Comparison of ENCODE assay signal across 9 mouse cellular contexts in the genomic region with DNA sequence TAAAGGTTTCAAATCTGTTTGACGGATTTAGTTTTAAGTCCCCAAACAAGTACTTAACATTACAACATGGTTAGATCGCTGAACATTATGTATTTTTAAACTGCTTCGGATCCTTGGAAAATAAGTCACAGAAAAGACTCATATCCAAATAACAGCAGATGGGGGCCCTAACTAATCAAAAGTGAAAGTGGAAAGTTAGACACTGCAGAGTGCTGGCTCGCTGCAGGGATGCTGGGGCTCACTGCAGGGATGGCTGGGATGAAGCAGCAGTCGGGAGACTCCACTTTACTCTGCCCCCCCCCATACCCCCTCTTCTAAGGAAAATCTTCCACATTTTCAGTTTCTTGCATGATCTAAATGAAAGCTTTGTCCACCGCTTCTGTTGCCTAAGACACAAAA.
A peak's percentile ranks its signal among the peaks of the same experiment; 100 is the strongest.
DNase-seq lines count a peak whose midpoint lies in the region; ATAC-seq and TF ChIP-seq lines count a peak whose summit lies in the region.
"Had no signal": no experiment of that assay in that cellular context is flagged by ENCODE, and none has a peak within 500 bp of the region (broad histone marks: within the 10 kb centered on the region; RNA-seq: fewer than 3 reads in every experiment).

No protein-coding gene starts in this region.

- TF ChIP-seq CTCF in CH12.LX (conservative IDR thresholded peaks at IDR 0.05 in 1 of 2, IDR thresholded peaks at IDR 0.05 in 1 of 2; ENCODE audit: low read depth in 2 of 2, low read length in 2 of 2): no peak
- TF ChIP-seq CTCF in forebrain, postnatal 0 days (IDR thresholded peaks at IDR 0.05; ENCODE audit: low read depth): no peak

- DNase-seq in heart, adult 11 months: peak; percentile 97
- DNase-seq in heart, postnatal 36 days: no peak
- peak; percentile 39 for DNase-seq in CH12.LX (ENCODE audit: extremely low read depth)
- no peak for DNase-seq in forebrain, postnatal 0 days
- DNase-seq in layer of hippocampus, adult 8-10 months (ENCODE audit: low spot score in 2 of 2): no peak
- DNase-seq in thymus, postnatal 0 days (ENCODE audit: low spot score): no peak
- DNase-seq in left cerebral cortex, postnatal 14 days (ENCODE audit: low spot score in 2 of 2): no peak

- peak overlapping the region; percentile 40 to 62 (median 45) for H3K4me3 ChIP-seq in CH12.LX (replicated peaks in 1 of 3; ENCODE audit: low read depth in 2 of 3, low read length in 2 of 3, poor library complexity in 1 of 3)
- H3K4me3 ChIP-seq in forebrain, postnatal 0 days (ENCODE audit: low read depth, low read length): no peak overlapping the region
- H3K4me3 ChIP-seq in liver, embryonic 15.5 days (replicated peaks): peak overlapping the region; percentile 43
- H3K4me3 ChIP-seq: limb, embryonic 12.5 days had no signal

- intact Hi-C loops in heart, postnatal 36 days (cut with DNase I): no loop called here
- intact Hi-C loops in left cerebral cortex, postnatal 14 days (cut with DNase I): no loop called here

- dilution Hi-C loops in CH12.LX (cut with MboI; ENCODE audit: extremely low pct_ligation_motif_present, extremely low pct_unique_long_range_greater_than_20kb, low sequenced_read_pairs): no loop called here

- no peaks in the 10 kb centered on the region for H3K79me2 ChIP-seq in CH12.LX (replicated peaks; ENCODE audit: control insufficient read depth, extremely low read depth, insufficient read depth, poor library complexity, severe bottlenecking)

- peak overlapping the region; percentile 69 for H3K9ac ChIP-seq in CH12.LX (ENCODE audit: insufficient read depth, low read depth)
- H3K9ac ChIP-seq in forebrain, postnatal 0 days: no peak overlapping the region
- H3K9ac ChIP-seq in liver, embryonic 15.5 days: peak overlapping the region; percentile 39; the same call in 1 of the 2 replicates
- H3K9ac ChIP-seq: limb, embryonic 12.5 days had no signal

- peaks cover 0 to 10% of the 10 kb centered on the region in 2 experiments for H3K36me3 ChIP-seq in CH12.LX (replicated peaks in 1 of 2; ENCODE audit: control insufficient read depth in 1 of 2, insufficient read depth in 1 of 2, low read length in 1 of 2)
- no peaks in the 10 kb centered on the region for H3K36me3 ChIP-seq in forebrain, postnatal 0 days (ENCODE audit: insufficient read depth)
- 0 out of 2 replicates have a peak, but pooled peaks cover 4% of the 10 kb centered on the region for H3K36me3 ChIP-seq in liver, embryonic 15.5 days (replicated peaks)

- H3K4me2 ChIP-seq in CH12.LX (ENCODE audit: insufficient read depth, low read depth, poor library complexity, severe bottlenecking): peak overlapping the region; percentile 87
- H3K4me2 ChIP-seq in forebrain, postnatal 0 days (ENCODE audit: low read depth): peak overlapping the region; percentile 29; the same call in 1 of the 2 replicates
- H3K4me2 ChIP-seq in liver, embryonic 15.5 days: peak overlapping the region; percentile 66
- H3K4me2 ChIP-seq: limb, embryonic 12.5 days had no signal

- 45% methylated on average over 6 of the region's 6 CpGs for WGBS in forebrain, postnatal 0 days
- WGBS in liver, embryonic 15.5 days (ENCODE audit: insufficient replicate concordance): 50% methylated on average over 6 of the region's 6 CpGs

- TF ChIP-seq POLR2A in CH12.LX (IDR thresholded peaks at IDR 0.05; ENCODE audit: low read depth, low read length): no peak

- ATAC-seq in forebrain, postnatal 0 days: no peak
- ATAC-seq in liver, embryonic 15.5 days (ENCODE audit: insufficient read depth): no peak

- no peak overlapping the region for H3K27ac ChIP-seq in CH12.LX (ENCODE audit: insufficient read depth, low read depth)
- no peak overlapping the region for H3K27ac ChIP-seq in forebrain, postnatal 0 days (ENCODE audit: low read depth, low read length)
- H3K27ac ChIP-seq in liver, embryonic 15.5 days (replicated peaks): 0 out of 2 replicates have a peak overlapping the region, but pooled peaks have one; percentile 24
- H3K27ac ChIP-seq: limb, embryonic 12.5 days had no signal

- peaks cover 0 to 33% of the 10 kb centered on the region in 2 experiments; a peak in 3 of 4 replicates for H3K4me1 ChIP-seq in CH12.LX (ENCODE audit: control insufficient read depth in 1 of 2, insufficient read depth in 2 of 2)
- H3K4me1 ChIP-seq in forebrain, postnatal 0 days (ENCODE audit: insufficient read depth): 0 out of 2 replicates have a peak, but pooled peaks cover 3% of the 10 kb centered on the region
- peaks cover 30% of the 10 kb centered on the region for H3K4me1 ChIP-seq in liver, embryonic 15.5 days (replicated peaks)

- TF ChIP-seq RAD21 in CH12.LX (IDR thresholded peaks at IDR 0.05; ENCODE audit: low read depth, low read length): no peak

- peak; percentile 42; the same call in 1 of the 2 replicates for TF ChIP-seq EP300 in CH12.LX (IDR thresholded peaks at IDR 0.05; ENCODE audit: low read length)

- no peaks in the 10 kb centered on the region for H3K27me3 ChIP-seq in CH12.LX (replicated peaks)
- H3K27me3 ChIP-seq in forebrain, postnatal 0 days (ENCODE audit: insufficient read depth, low read length): no peaks in the 10 kb centered on the region
- H3K27me3 ChIP-seq in liver, embryonic 15.5 days: no peaks in the 10 kb centered on the region
- H3K27me3 ChIP-seq: limb, embryonic 12.5 days had no signal

- in situ Hi-C loops in CH12.LX (cut with MboI; ENCODE audit: low pct_ligation_motif_present, low pct_unique_long_range_greater_than_20kb, low sequenced_read_pairs): no loop called here

- peaks cover 2% of the 10 kb centered on the region for H3K9me3 ChIP-seq in CH12.LX (replicated peaks; ENCODE audit: low read length)
- H3K9me3 ChIP-seq in forebrain, postnatal 0 days (ENCODE audit: low read length): no peaks in the 10 kb centered on the region
- H3K9me3 ChIP-seq in liver, embryonic 15.5 days (replicated peaks): no peaks in the 10 kb centered on the region

TF ChIP-seq in CH12.LX, 34 proteins besides CTCF, POLR2A, EP300 and RAD21:
- TF ChIP-seq SMC3 (IDR thresholded peaks at IDR 0.05; ENCODE audit: low read depth, low read length) (no peak), IRF4 (IDR thresholded peaks at IDR 0.05; ENCODE audit: low read depth, low read length) (peak; percentile 50; the same call in 1 of the 2 replicates)

Comparison
In these comparisons a context has a peak if more than half of its experiments do, and no peak if none do; other contexts are left out.
1. DNase-seq: peak in heart, adult 11 months (single experiment) and CH12.LX (single experiment); none in heart, postnatal 36 days (0 of 2), forebrain, postnatal 0 days (single experiment), layer of hippocampus, adult 8-10 months (0 of 2), thymus, postnatal 0 days (single experiment) and left cerebral cortex, postnatal 14 days (0 of 2).
2. H3K4me2 ChIP-seq: peak in every context shown above with its lines; median percentile 87 in CH12.LX; 66 in liver, embryonic 15.5 days; 29 in forebrain, postnatal 0 days.